Mouse (Mus musculus) liver, embryonic 11.5 days (tissue): ENCODE data around the gene Zfp335. TPM values are rescaled to one million over a fixed set of nuclear protein-coding genes. Genes with fewer than 3 reads are reported as not detected.

Experiments
- polyA plus RNA-seq: library from polyadenylated mRNA; unstranded; fragments of >200 nt; fragmentation: Nextera tagmentation; extraction: Ambion mirVana; gene quantifications from 2 replicates; pipeline ENCODE4 v1.2.1, GENCODE M21; 2014

The Zfp335 gene
- polyA plus RNA-seq, 1 experiment from 2014 or later = 15.0 TPM

Other genes with a start within 250 kb of the Zfp335 start
- gene Wfdc11, start 237.7 kb downstream of the Zfp335 start, polyA plus RNA-seq = not detected in 2 replicates
- gene Wfdc13, start 226.7 kb downstream of the Zfp335 start, polyA plus RNA-seq = not detected in 2 replicates
- not detected in 2 replicates for gene Spint4, start 213.3 kb downstream of the Zfp335 start, polyA plus RNA-seq
- gene Spint5, start 196.5 kb downstream of the Zfp335 start, polyA plus RNA-seq = not detected in 2 replicates
- gene Wfdc3, start 165.8 kb downstream of the Zfp335 start, polyA plus RNA-seq = 0.18 and 0.38 TPM in 2 replicates
- gene Dnttip1, start 165.8 kb downstream of the Zfp335 start, polyA plus RNA-seq = 50.3 and 50.5 TPM in 2 replicates
- gene Ube2c, start 141.9 kb downstream of the Zfp335 start, polyA plus RNA-seq = 482 and 522 TPM in 2 replicates
- 0.47 and 1.1 TPM in 2 replicates for gene Tnnc2, start 131.8 kb downstream of the Zfp335 start, polyA plus RNA-seq
- 8.3 and 8.4 TPM in 2 replicates for gene Snx21, start 125.9 kb downstream of the Zfp335 start, polyA plus RNA-seq
- 23.2 and 23.6 TPM in 2 replicates for gene Acot8, start 106.9 kb downstream of the Zfp335 start, polyA plus RNA-seq
- 7.3 and 8.7 TPM in 2 replicates for gene Zswim3, start 106.7 kb downstream of the Zfp335 start, polyA plus RNA-seq
- gene Zswim1, start 89.1 kb downstream of the Zfp335 start, polyA plus RNA-seq = 13.7 and 15.6 TPM in 2 replicates
- not detected in 2 replicates for gene Spata25, start 83.2 kb downstream of the Zfp335 start, polyA plus RNA-seq
- gene Ctsa, start 78.9 kb downstream of the Zfp335 start, polyA plus RNA-seq = 97.2 and 103 TPM in 2 replicates
- 3.9 and 4.9 TPM in 2 replicates for gene Neurl2, start 78.3 kb downstream of the Zfp335 start, polyA plus RNA-seq
- gene Pltp, start 54.0 kb downstream of the Zfp335 start, polyA plus RNA-seq = 9.9 and 10.7 TPM in 2 replicates
- 63.9 and 67.5 TPM in 2 replicates for gene Pcif1, start 32.5 kb downstream of the Zfp335 start, polyA plus RNA-seq
- gene Mmp9, start 29.0 kb upstream of the Zfp335 start, polyA plus RNA-seq = 0.66 and 1.9 TPM in 2 replicates
- 0.55 and 0.70 TPM in 2 replicates for gene Slc12a5, start 49.0 kb upstream of the Zfp335 start, polyA plus RNA-seq
- gene Ncoa5, start 123.1 kb upstream of the Zfp335 start, polyA plus RNA-seq = 45.0 and 45.9 TPM in 2 replicates
- 5.5 and 7.7 TPM in 2 replicates for gene Cd40, start 143.9 kb upstream of the Zfp335 start, polyA plus RNA-seq
- gene 1700025C18Rik, start 179.0 kb upstream of the Zfp335 start, polyA plus RNA-seq = not detected in 2 replicates